Mouse (Mus musculus): ENCODE results near the gene Slpi. TPM values are rescaled to one million over a fixed set of nuclear protein-coding genes. Genes with fewer than 3 reads are reported as not detected.

Gene Slpi
- polyA plus RNA-seq, 1 experiment from 2014 or later = 1.1 TPM

- Histone ChIP-seq H3K36me3 (ENCODE audit: control insufficient read depth, insufficient read depth, low read length) (no peaks in the 10 kb centered on the region), H3K9me3 (ENCODE audit: control insufficient read depth, low read length) (no peaks in the 10 kb centered on the region), H3K4me3 (ENCODE audit: low read depth, low read length) (no peak overlapping the region), H3K27me3 (ENCODE audit: control insufficient read depth, insufficient read depth, low read length) (no peaks in the 10 kb centered on the region), H3K4me2 (ENCODE audit: low read depth) (no peak overlapping the region), H3K9ac (ENCODE audit: low read length) (no peak overlapping the region), H3K27ac (ENCODE audit: low read depth, low read length) (no peak overlapping the region), H3K4me1 (ENCODE audit: control insufficient read depth, insufficient read depth, low read length) (no peaks in the 10 kb centered on the region)
- no peak for ATAC-seq (ENCODE audit: insufficient read depth, low FRiP score, low TSS enrichment)
- 89% methylated on average over 15 of the region's 15 CpGs for WGBS
- DNase-seq (ENCODE audit: low spot score) = no peak
Measured at GRCm38 (mm10) chr2:164377478-164378426, 11.1 kb downstream of the Slpi start.

GRCm38 (mm10) chr2:164373187-164373586 is 15.7 kb downstream of the Slpi start:
- WGBS = 55% methylated on average over 4 of the region's 4 CpGs
- ATAC-seq (ENCODE audit: insufficient read depth, low FRiP score, low TSS enrichment) (no peak), DNase-seq (ENCODE audit: low spot score) (no peak)
- Histone ChIP-seq H3K4me2 (ENCODE audit: low read depth) (no peak overlapping the region), H3K4me3 (ENCODE audit: low read depth, low read length) (no peak overlapping the region), H3K4me1 (ENCODE audit: control insufficient read depth, insufficient read depth, low read length) (no peaks in the 10 kb centered on the region), H3K27me3 (ENCODE audit: control insufficient read depth, insufficient read depth, low read length) (no peaks in the 10 kb centered on the region), H3K27ac (ENCODE audit: low read depth, low read length) (no peak overlapping the region), H3K36me3 (ENCODE audit: control insufficient read depth, insufficient read depth, low read length) (no peaks in the 10 kb centered on the region), H3K9ac (ENCODE audit: low read length) (no peak overlapping the region), H3K9me3 (ENCODE audit: control insufficient read depth, low read length) (no peaks in the 10 kb centered on the region)

DNA sequence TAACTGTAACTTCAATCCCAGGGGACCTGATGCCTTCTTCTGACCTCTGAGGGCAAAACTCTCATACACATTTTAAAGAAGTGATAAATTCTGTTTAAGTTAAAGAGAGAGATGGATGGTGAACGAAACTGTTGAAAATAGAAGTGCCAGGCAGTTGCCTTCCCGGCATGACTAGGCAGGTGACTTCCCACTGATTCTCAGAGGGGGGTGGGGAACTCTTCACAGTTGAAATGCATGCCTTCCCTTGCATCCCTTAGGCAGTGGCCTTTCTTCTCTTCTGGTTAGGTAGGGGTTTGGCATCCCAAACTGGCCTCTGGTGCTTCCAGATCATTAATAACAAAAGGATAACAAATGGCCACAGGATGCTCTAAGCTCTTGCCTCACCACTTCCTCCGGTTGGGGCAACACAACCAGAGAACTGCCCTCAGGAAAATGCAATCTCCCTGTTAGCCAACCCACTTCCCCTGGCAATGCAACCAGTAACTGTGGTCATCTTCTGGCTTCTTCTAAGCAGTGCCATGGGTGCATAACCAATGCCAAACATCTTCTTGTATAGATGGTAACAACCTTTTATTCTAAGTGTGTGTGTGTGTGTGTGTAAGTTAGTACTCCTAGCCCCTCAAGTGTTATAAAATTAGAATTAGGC is 16.4 kb downstream of the Slpi start:
- Histone ChIP-seq H3K9ac (ENCODE audit: low read length) (no peak overlapping the region), H3K4me3 (ENCODE audit: low read depth, low read length) (no peak overlapping the region), H3K27ac (ENCODE audit: low read depth, low read length) (no peak overlapping the region), H3K9me3 (ENCODE audit: control insufficient read depth, low read length) (no peaks in the 10 kb centered on the region), H3K36me3 (ENCODE audit: control insufficient read depth, insufficient read depth, low read length) (no peaks in the 10 kb centered on the region), H3K4me2 (ENCODE audit: low read depth) (no peak overlapping the region), H3K27me3 (ENCODE audit: control insufficient read depth, insufficient read depth, low read length) (no peaks in the 10 kb centered on the region), H3K4me1 (ENCODE audit: control insufficient read depth, insufficient read depth, low read length) (no peaks in the 10 kb centered on the region)
- ATAC-seq (ENCODE audit: insufficient read depth, low FRiP score, low TSS enrichment) = no peak
- DNase-seq (ENCODE audit: low spot score) = no peak
- 33% methylated on average over 3 of the region's 3 CpGs for WGBS

DNA sequence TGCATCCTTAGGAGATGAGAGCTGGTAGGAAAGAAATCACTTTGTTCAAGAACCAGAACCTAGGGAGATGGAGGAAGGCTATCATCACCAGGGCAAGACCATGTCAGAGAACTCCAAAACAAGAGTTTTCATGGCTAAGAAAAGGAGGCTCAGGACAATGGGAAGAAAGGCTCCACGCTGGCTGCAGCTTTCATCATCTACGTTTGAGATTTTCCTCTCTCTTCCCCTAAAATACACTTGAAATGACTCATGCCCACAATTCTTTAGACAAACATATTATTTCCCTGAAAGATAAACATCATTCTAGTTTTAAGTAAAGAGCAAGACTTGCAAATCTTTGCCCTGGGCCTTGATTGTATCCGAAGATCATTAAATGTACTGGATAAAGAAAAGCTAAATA is 17.5 kb downstream of the Slpi start:
- no peak for ATAC-seq (ENCODE audit: insufficient read depth, low FRiP score, low TSS enrichment)
- Histone ChIP-seq H3K4me2 (ENCODE audit: low read depth) (no peak overlapping the region), H3K9me3 (ENCODE audit: control insufficient read depth, low read length) (no peaks in the 10 kb centered on the region), H3K4me1 (ENCODE audit: control insufficient read depth, insufficient read depth, low read length) (no peaks in the 10 kb centered on the region), H3K27me3 (ENCODE audit: control insufficient read depth, insufficient read depth, low read length) (no peaks in the 10 kb centered on the region), H3K4me3 (ENCODE audit: low read depth, low read length) (no peak overlapping the region), H3K27ac (ENCODE audit: low read depth, low read length) (no peak overlapping the region), H3K36me3 (ENCODE audit: control insufficient read depth, insufficient read depth, low read length) (no peaks in the 10 kb centered on the region), H3K9ac (ENCODE audit: low read length) (no peak overlapping the region)
- DNase-seq (ENCODE audit: low spot score) = no peak
- 93% methylated on average over 3 of the region's 3 CpGs for WGBS

DNA sequence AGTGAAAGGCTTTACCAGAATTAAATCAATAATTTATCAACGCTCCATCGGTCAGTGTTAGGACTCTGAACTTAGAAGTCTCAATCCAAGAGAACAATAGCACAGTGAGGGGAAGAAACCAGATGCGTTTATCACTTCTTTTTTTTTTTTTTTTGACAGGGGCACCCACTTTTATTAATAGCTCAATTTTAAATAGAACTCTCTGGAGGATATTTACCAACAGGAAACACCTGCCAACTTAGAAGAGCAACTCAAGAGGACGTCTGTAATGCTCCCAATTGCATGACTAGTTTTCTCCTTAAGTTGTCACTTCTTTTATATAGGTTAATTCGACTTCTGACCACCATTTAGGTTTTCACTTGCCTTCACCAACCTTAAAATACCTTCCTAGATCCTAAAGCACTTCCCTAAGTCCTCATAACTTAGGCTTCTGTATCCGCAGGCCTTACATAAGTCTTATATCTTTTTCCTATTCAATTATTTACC is 20.2 kb downstream of the Slpi start:
- Histone ChIP-seq H3K27me3 (ENCODE audit: control insufficient read depth, insufficient read depth, low read length) (no peaks in the 10 kb centered on the region), H3K36me3 (ENCODE audit: control insufficient read depth, insufficient read depth, low read length) (no peaks in the 10 kb centered on the region), H3K27ac (ENCODE audit: low read depth, low read length) (no peak overlapping the region), H3K9me3 (ENCODE audit: control insufficient read depth, low read length) (no peaks in the 10 kb centered on the region), H3K4me2 (ENCODE audit: low read depth) (no peak overlapping the region), H3K4me1 (ENCODE audit: control insufficient read depth, insufficient read depth, low read length) (no peaks in the 10 kb centered on the region), H3K4me3 (ENCODE audit: low read depth, low read length) (no peak overlapping the region), H3K9ac (ENCODE audit: low read length) (no peak overlapping the region)
- DNase-seq (ENCODE audit: low spot score) (no peak), ATAC-seq (ENCODE audit: insufficient read depth, low FRiP score, low TSS enrichment) (no peak)
- WGBS = 90% methylated on average over 6 of the region's 6 CpGs

DNA sequence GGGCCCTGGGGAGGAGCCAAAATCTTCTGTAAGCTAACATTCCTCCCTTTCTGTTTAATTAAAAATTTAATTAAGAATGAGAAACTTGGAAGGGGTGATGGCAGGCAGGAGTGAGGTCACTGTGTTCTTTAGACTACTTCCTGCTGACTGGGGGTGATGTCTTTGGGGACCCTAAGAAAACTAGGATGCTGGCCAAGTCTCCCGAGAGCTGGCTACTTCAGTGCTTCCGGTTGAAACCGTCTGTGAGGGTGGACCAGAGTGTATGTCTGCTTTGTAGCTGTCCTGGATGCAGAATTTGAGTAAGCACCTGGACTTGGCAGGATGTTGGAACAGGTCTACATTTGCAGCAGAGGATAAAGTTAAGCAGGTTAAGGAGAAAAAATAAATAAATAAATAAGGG is 21.9 kb downstream of the Slpi start:
- no peaks in the 10 kb centered on the region for H3K4me1 ChIP-seq (ENCODE audit: control insufficient read depth, insufficient read depth, low read length)
- DNase-seq (ENCODE audit: low spot score) = no peak
- H3K27me3 ChIP-seq (ENCODE audit: control insufficient read depth, insufficient read depth, low read length) = no peaks in the 10 kb centered on the region
- H3K36me3 ChIP-seq (ENCODE audit: control insufficient read depth, insufficient read depth, low read length) = no peaks in the 10 kb centered on the region
- H3K27ac ChIP-seq (ENCODE audit: low read depth, low read length) = no peak overlapping the region
- 88% methylated on average over 3 of the region's 3 CpGs for WGBS
- ATAC-seq (ENCODE audit: insufficient read depth, low FRiP score, low TSS enrichment) = no peak
- H3K4me2 ChIP-seq (ENCODE audit: low read depth) = no peak overlapping the region
- no peaks in the 10 kb centered on the region for H3K9me3 ChIP-seq (ENCODE audit: control insufficient read depth, low read length)
- no peak overlapping the region for H3K4me3 ChIP-seq (ENCODE audit: low read depth, low read length)
- no peak overlapping the region for H3K9ac ChIP-seq (ENCODE audit: low read length)

- no peak overlapping the region for H3K4me3 ChIP-seq (ENCODE audit: low read depth, low read length)
- ATAC-seq (ENCODE audit: insufficient read depth, low FRiP score, low TSS enrichment) (no peak), DNase-seq (ENCODE audit: low spot score) (no peak)
- whole genome bisulfite sequencing = 34% methylated on average over 13 of the region's 13 CpGs
- no peaks in the 10 kb centered on the region for H3K9me3 ChIP-seq (ENCODE audit: control insufficient read depth, low read length)
- no peak overlapping the region for H3K27ac ChIP-seq (ENCODE audit: low read depth, low read length)
- no peaks in the 10 kb centered on the region for H3K27me3 ChIP-seq (ENCODE audit: control insufficient read depth, insufficient read depth, low read length)
- no peaks in the 10 kb centered on the region for H3K4me1 ChIP-seq (ENCODE audit: control insufficient read depth, insufficient read depth, low read length)
- H3K4me2 ChIP-seq (ENCODE audit: low read depth) = no peak overlapping the region
- no peaks in the 10 kb centered on the region for H3K36me3 ChIP-seq (ENCODE audit: control insufficient read depth, insufficient read depth, low read length)
- no peak overlapping the region for H3K9ac ChIP-seq (ENCODE audit: low read length)
Measured at GRCm38 (mm10) chr2:164360974-164361657, 27.8 kb downstream of the Slpi start.

- H3K4me3 ChIP-seq (ENCODE audit: low read depth, low read length) = no peak overlapping the region
- no peaks in the 10 kb centered on the region for H3K4me1 ChIP-seq (ENCODE audit: control insufficient read depth, insufficient read depth, low read length)
- no peak overlapping the region for H3K9ac ChIP-seq (ENCODE audit: low read length)
- H3K9me3 ChIP-seq (ENCODE audit: control insufficient read depth, low read length) = no peaks in the 10 kb centered on the region
- DNase-seq (ENCODE audit: low spot score) = no peak
- no peak overlapping the region for H3K27ac ChIP-seq (ENCODE audit: low read depth, low read length)
- 89% methylated on average over 5 of the region's 5 CpGs for WGBS
- no peak for ATAC-seq (ENCODE audit: insufficient read depth, low FRiP score, low TSS enrichment)
- no peaks in the 10 kb centered on the region for H3K36me3 ChIP-seq (ENCODE audit: control insufficient read depth, insufficient read depth, low read length)
- no peak overlapping the region for H3K4me2 ChIP-seq (ENCODE audit: low read depth)
- H3K27me3 ChIP-seq (ENCODE audit: control insufficient read depth, insufficient read depth, low read length) = no peaks in the 10 kb centered on the region
Measured at GRCm38 (mm10) chr2:164359668-164360067, 29.2 kb downstream of the Slpi start.
